Mouse (Mus musculus) liver, adult 2 months (tissue): ENCODE data around the gene Ccr10. TPM values are rescaled to one million over a fixed set of nuclear protein-coding genes. Genes with fewer than 3 reads are reported as not detected.

Source experiments
- DNase-seq: peaks from one replicate; pipeline ENCODE4 v3.0.0-alpha.2; 2011; ENCODE audit warnings: low read depth, low spot score; ENCODE audit errors: extremely low read depth
- H3K27ac ChIP-seq: fragments of 200-500 bp; replicated peaks from 2 replicates; pipeline ENCODE4 v1.5.1; 2012; ENCODE audit warnings: low read depth, mild to moderate bottlenecking, control low read depth, inconsistent platforms, low read length; ENCODE audit not compliant: insufficient read depth
- H3K27me3 ChIP-seq: fragments of 200-500 bp; 2 replicates; pipeline ENCODE4 v1.6.1; 2012; ENCODE audit warnings: mild to moderate bottlenecking, moderate library complexity, low read length, inconsistent platforms; ENCODE audit not compliant: control insufficient read depth, insufficient read depth
- H3K36me3 ChIP-seq: fragments of 200-500 bp; 2 replicates; pipeline ENCODE4 v1.6.1; 2012; ENCODE audit warnings: low read length, inconsistent platforms; ENCODE audit not compliant: control insufficient read depth, insufficient read depth
- H3K4me1 ChIP-seq: fragments of 200-500 bp; 2 replicates; pipeline ENCODE4 v1.6.1; 2011; ENCODE audit warnings: low read length; ENCODE audit not compliant: control insufficient read depth, insufficient read depth
- H3K4me3 ChIP-seq: fragments of 200-500 bp; 2 replicates; pipeline ENCODE4 v1.5.1; 2011; ENCODE audit warnings: low read depth, mild to moderate bottlenecking, control low read depth, low read length, moderate library complexity; ENCODE audit not compliant: insufficient read depth
- H3K79me2 ChIP-seq: fragments of 200-500 bp; 2 replicates; pipeline ENCODE4 v1.6.1; 2012; ENCODE audit warnings: inconsistent platforms, mild to moderate bottlenecking, low read length, moderate library complexity; ENCODE audit not compliant: control insufficient read depth, insufficient read depth
- H3K9ac ChIP-seq: fragments of 200-500 bp; 2 replicates; pipeline ENCODE4 v1.6.1; 2012; ENCODE audit warnings: low read depth, mild to moderate bottlenecking, control low read depth, inconsistent platforms, low read length
- CTCF ChIP-seq: fragments of 200-500 bp; IDR thresholded peaks from 2 replicates; pipeline ENCODE4 v1.5.1; 2011; ENCODE audit warnings: low read depth, low read length, control low read depth
- POLR2A ChIP-seq: fragments of 200-500 bp; IDR thresholded peaks from 2 replicates; pipeline ENCODE4 v1.6.1; 2011; ENCODE audit warnings: low read length, control low read depth; ENCODE audit not compliant: insufficient read depth; ENCODE audit errors: extremely low read depth
- WGBS: fragments of 180-500 bp; shearing (Covaris S2); methylation state at CpG from one replicate; pipeline ENCODE4 v1.1.7; 2018; 5-methylcytosine and 5-hydroxymethylcytosine counted together
- polyA plus RNA-seq: library from polyadenylated mRNA; depleted of rRNA; stranded (reverse); fragments of >200 nt; gene quantifications from 2 replicates; pipeline ENCODE4 v1.2.3, GENCODE M21; 2012
- total RNA-seq: library from RNA; depleted of rRNA; stranded (reverse); fragments of >200 nt; gene quantifications from 2 replicates; pipeline ENCODE4 v1.2.3, GENCODE M21; 2014

The Ccr10 gene
- total and polyA plus RNA-seq, 2 experiments: 0.13 TPM; not detected in 1

- WGBS: 88% methylated on average over 17 of the region's 17 CpGs
- H3K79me2 ChIP-seq: no peaks in the 10 kb centered on the region
These were observed 16.0 kb upstream of the Ccr10 start for GRCm38 (mm10) chr11:101190913-101191907.

GRCm38 (mm10) chr11:101190181-101190912, 15.1 kb upstream of the Ccr10 start:
- DNase-seq: no peak
- no peak for TF ChIP-seq POLR2A
- no peak for TF ChIP-seq CTCF
- Histone ChIP-seq H3K9ac (no peak overlapping the region), H3K4me3 (no peak overlapping the region), H3K36me3 (peaks cover 2% of the 10 kb centered on the region; the same call in 1 of the 2 replicates), H3K27ac (no peak overlapping the region), H3K4me1 (no peaks in the 10 kb centered on the region), H3K27me3 (no peaks in the 10 kb centered on the region), H3K79me2 (no peaks in the 10 kb centered on the region)
- 74% methylated on average over 8 of the region's 8 CpGs for WGBS

More at GRCm38 (mm10) chr11:101190913-101191907, 16.0 kb upstream of the Ccr10 start:
- DNase-seq: no peak
- H3K9ac ChIP-seq: no peak overlapping the region
- no peaks in the 10 kb centered on the region for H3K4me1 ChIP-seq
- H3K36me3 ChIP-seq: peaks cover 2% of the 10 kb centered on the region; the same call in 1 of the 2 replicates
- H3K27me3 ChIP-seq: no peaks in the 10 kb centered on the region
- no peak overlapping the region for H3K4me3 ChIP-seq
- TF ChIP-seq POLR2A (no peak), CTCF (no peak)
- no peak overlapping the region for H3K27ac ChIP-seq

DNA sequence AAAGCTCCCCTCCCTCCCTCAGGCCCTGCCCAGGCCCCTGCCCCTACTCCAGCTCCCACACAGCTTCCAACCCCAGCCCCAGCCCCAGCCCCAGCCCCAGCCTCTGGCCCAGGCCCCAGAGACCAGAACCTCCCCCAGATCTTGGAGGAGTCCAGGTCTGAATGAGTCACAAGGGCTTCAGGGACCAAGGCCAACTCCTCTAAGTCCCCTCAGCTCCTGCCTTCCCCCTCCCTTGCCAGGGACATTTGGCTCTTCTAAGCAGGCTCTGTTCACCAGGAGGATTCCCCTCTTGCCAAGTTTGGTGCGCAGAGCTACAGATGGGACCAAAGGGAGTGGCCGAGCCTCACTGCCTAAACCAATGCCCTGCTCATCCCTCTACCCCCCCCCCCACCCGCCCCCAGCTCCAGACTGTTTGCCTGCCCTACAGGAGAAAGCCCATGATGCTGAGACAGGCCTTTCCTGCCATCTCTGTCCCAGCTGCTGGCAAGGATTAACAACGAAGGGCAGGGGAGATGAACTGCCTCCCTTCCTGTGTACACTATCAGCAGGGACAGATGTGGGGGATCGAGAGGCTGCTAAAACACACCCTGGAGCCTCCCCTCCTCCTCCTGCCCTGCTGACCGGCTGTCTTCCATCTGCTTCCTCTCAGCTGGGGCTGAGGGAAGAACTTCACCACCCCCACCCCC, 14.4 kb upstream of the Ccr10 start:
- H3K27me3 ChIP-seq: no peaks in the 10 kb centered on the region
- no peak overlapping the region for H3K9ac ChIP-seq
- no peaks in the 10 kb centered on the region for H3K79me2 ChIP-seq
- H3K27ac ChIP-seq: no peak overlapping the region
- no peak overlapping the region for H3K4me3 ChIP-seq
- no peaks in the 10 kb centered on the region for H3K4me1 ChIP-seq
- 61% methylated on average over 6 of the region's 6 CpGs for WGBS
- peaks cover 2% of the 10 kb centered on the region; the same call in 1 of the 2 replicates for H3K36me3 ChIP-seq
- no peak for TF ChIP-seq POLR2A
- TF ChIP-seq CTCF: no peak
- peak; percentile 17 for DNase-seq

GRCm38 (mm10) chr11:101188166-101188805, 13.0 kb upstream of the Ccr10 start:
- TF ChIP-seq CTCF: no peak
- TF ChIP-seq POLR2A: no peak
- Histone ChIP-seq H3K9ac (no peak overlapping the region), H3K27me3 (no peaks in the 10 kb centered on the region), H3K4me1 (no peaks in the 10 kb centered on the region), H3K27ac (no peak overlapping the region), H3K36me3 (no peaks in the 10 kb centered on the region), H3K4me3 (no peak overlapping the region), H3K79me2 (no peaks in the 10 kb centered on the region)
- 86% methylated on average over 11 of the region's 11 CpGs for WGBS
- DNase-seq: no peak

GRCm38 (mm10) chr11:101187541-101187940, 12.3 kb upstream of the Ccr10 start:
- Histone ChIP-seq H3K4me1 (no peaks in the 10 kb centered on the region), H3K9ac (no peak overlapping the region), H3K27me3 (no peaks in the 10 kb centered on the region), H3K4me3 (no peak overlapping the region), H3K27ac (no peak overlapping the region), H3K79me2 (no peaks in the 10 kb centered on the region), H3K36me3 (no peaks in the 10 kb centered on the region)
- DNase-seq: no peak
- TF ChIP-seq CTCF (no peak), POLR2A (no peak)
- WGBS: 96% methylated on average over 5 of the region's 5 CpGs
